Mouse (Mus musculus): Measurements from ENCODE around the gene Cdkal1.

GRCm38 (mm10) chr13:29578621-29579020 is 276.9 kb downstream of the Cdkal1 start:
- TF ChIP-seq CTCF (conservative IDR thresholded peaks at IDR 0.05; ENCODE audit: insufficient read depth, insufficient read length, low read depth, low read length): no peak
- no peak for TF ChIP-seq POLR2A (IDR thresholded peaks at IDR 0.05; ENCODE audit: low read depth, low read length)
